Mouse (Mus musculus) embryo, embryonic 11.5 days (tissue): Measurements from ENCODE around the gene Ngrn.
A peak's percentile ranks its signal among the peaks of the same experiment; 100 is the strongest.

Source experiments
- DNase-seq: peaks from one replicate; pipeline ENCODE4 v3.0.0-alpha.2; 2012; ENCODE audit warnings: low read depth, low spot score

Ngrn gene

DNA sequence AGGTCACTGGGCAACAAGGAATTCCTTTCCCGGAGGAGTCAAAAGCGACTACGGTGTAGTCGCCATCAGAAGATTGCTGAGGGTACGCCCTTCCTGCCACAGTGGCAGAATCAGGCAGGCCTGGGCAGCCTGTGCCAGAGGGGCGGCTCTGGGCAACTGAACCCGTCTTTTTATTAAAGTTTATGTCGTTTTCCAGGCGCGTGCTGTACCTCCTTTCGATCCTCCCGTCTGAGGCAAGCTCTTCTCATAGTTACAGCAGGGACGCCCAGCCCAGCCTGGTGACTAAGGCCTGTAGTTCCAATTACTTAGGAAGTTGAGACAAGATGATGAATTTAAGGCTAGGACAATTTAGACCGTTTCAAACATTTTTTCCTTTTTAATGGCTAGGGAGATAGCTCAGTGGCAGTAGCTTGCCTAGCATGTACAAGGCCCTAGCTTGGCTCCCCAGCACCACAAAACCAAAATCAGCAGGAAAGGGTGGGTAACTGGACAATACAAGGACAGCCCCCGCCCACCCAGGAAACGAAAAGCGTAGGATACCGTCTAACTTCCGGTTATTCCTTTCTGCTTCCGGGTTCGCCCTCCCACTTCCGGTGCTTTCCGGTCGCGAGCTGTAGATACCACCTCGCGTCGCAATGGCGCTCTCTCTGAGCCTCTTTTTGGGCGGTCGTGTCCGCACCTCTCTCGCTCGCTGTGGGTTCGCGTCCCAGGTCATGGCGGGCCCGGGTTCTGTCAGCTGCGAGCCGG is at the start of gene Ngrn:
Gene Ngrn (plus strand): TSS at position 591 of the 747 bp plus-strand sequence.
- peak; percentile 65 for DNase-seq

DNA sequence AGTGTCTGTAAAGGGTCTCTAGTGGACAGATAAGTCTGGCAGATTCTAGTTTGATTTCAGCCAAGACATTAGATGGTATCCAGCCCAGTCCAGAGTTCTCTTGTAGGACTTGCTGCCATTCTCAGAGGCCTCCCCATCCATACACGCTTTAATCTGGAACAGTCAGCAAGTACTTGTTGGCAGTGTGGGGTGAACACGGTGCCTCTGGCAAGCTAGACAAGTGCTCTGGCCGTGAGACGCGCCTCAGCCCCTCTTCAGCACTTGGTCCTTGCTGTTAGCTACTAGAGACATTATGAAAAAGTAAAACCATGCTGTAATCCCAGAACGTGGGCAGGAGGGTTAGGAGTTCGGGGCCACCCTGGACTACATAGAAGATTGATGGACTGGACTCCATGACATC is 47.4 kb upstream of the Ngrn start:
- no peak for DNase-seq

DNA sequence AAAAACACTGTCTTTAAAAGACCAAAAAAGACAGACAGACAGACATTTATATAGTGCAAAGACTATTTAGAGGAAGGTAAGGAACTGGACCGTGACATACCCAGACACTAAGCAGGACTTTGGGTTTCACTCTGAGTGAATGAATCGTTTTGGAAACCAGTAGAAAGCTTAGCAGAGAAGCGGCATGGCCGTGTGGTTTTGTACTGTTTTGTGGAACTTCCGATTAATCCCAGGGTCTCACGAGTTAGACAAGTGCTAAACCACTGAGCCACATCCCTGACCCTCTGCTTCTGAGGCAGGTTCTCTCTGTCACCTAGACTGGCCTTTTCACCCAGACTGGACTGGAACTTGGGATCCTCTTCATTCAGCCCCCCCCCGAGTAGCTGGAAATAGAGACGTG is 46.6 kb upstream of the Ngrn start:
- no peak for DNase-seq

DNA sequence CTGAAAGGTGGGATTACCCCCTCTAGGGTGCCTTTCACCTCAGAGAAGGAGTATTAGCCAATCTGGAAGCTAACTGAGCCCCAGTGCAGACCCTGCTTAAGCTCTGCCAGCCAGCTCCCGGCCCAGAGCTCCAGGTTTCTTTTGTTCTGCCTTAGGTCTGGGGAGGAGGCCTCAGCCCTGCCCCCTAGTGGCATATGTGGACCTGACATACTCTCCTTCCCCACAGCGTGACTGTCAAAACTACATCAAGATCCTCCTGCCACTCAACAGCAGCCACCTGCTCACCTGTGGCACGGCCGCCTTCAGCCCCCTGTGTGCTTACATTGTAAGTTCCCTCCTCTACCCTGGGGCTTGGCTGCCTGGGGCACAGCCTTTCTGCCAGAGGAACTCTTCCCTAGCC is 45.6 kb upstream of the Ngrn start:
- DNase-seq = peak; percentile 61

DNA sequence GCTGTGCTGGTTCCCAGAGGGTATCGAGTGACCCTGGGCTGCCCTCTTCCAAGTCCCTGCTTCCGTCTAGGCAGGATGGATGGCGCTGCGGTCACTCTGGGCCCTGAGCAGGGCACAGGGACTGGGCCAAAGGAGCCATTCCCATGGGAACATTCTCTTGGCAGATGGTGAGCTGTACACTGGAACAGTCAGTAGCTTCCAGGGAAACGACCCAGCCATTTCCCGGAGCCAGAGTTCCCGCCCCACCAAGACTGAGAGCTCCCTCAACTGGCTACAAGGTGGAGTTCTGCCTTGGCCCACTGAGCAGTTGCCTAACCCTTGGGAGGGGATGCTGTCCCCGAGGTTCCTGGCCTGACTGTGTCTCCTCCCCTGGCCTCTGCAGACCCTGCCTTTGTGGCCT is 44.4 kb upstream of the Ngrn start:
- no peak for DNase-seq

DNA sequence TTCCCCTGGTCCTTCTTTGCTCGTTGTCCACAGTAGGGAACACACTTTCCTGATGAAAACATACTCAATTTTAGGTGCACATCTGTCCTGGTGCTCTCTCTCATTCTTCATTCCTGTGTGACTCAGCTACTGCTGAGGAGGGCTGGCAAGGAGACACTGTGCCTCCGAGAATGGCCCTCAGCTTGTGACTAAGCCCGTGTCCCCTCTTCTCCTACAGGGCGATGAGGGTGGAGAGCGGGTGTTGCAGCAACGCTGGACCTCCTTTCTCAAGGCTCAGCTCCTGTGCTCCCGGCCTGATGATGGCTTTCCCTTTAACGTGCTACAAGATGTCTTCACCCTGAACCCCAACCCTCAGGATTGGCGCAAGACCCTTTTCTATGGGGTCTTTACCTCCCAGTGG is 42.3 kb upstream of the Ngrn start:
- DNase-seq = no peak

DNA sequence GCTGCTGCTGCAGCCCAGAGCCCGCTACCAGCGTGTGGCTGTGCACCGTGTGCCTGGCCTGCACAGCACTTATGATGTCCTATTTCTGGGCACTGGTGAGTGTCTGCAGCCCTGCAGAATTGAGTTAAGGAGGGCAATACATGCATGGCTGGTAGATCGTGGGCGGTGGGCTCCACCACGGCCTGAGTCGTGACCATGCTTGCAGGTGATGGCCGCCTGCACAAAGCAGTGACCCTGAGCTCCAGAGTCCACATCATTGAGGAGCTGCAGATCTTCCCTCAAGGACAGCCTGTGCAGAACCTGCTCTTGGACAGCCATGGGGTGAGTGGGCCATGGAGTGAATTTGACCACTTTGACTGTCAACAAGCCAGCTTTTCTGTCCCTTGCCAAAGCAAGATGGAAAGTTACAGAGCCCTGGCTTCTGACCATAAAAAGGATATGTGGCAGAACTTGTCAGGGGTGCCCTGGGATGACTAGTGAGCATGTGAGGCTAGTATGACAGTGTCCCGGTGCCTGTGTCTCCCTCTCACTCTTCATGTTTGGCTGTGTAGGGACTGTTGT is 40.7 kb upstream of the Ngrn start:
- DNase-seq = no peak

DNA sequence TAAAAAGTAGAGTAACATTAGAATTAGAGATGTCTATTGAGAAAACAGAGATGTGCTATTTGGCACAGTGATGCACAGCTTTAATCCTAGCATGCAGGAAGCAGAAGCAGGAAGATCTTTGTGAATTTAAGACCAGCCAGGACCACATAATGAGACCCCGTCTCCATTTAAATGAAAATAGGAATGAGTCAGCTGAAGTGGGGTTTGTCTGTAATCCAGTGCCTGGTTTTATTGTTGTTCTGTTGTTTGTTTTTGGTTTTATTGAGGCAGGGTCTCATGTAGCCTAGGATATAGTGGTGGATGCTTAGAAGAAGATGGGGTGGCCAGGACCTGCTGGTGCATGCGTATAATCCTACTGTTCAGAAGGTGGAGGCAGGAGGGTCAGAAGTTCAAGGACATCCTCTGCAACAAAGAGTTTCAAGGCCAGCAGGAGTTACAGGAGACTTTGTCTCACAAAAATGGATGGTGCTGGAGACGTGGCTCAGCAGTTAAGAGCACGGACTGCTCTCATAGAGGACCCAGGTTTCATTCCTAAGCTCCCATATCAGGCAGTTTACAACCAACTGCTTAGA is 39.8 kb upstream of the Ngrn start:
- DNase-seq = no peak

DNA sequence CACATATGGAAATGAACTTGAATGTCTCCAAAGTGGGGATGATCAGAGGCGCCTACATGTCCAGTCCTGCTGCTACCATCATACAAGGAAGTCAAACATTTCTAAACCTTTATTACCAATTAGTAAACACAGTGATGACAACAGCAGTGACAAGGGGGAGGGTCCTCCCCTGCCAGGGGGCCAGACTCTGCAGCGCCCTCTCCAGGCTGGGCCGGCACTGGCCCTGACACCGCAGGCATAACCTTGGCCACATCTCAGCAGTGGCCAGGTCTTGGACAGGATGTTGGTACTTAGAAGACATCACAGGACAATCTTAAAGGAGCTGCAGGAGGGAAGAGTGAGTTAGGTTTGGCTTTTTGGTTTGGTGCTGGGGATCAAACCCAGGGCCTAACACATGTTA is 34.0 kb upstream of the Ngrn start:
- no peak for DNase-seq

DNA sequence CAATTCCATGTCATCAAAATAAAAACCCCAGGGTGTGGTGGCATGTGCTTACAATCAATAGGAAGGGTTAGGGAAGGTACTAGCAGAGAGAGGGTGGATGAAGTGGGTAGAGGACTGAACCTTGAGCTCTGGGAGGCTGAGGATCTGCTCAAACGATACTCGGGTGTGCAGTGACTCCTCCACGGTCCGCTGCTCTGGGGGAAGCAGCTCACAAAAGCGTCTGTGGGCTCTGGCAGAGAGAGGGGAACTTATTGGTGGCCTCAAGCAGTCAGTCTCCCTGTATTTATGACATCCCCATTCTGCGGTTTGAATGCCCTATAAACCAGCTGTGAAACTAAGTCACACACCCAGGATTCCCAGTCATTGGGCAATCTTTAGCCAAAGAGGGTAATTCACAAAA is 30.8 kb upstream of the Ngrn start:
- DNase-seq = no peak

DNA sequence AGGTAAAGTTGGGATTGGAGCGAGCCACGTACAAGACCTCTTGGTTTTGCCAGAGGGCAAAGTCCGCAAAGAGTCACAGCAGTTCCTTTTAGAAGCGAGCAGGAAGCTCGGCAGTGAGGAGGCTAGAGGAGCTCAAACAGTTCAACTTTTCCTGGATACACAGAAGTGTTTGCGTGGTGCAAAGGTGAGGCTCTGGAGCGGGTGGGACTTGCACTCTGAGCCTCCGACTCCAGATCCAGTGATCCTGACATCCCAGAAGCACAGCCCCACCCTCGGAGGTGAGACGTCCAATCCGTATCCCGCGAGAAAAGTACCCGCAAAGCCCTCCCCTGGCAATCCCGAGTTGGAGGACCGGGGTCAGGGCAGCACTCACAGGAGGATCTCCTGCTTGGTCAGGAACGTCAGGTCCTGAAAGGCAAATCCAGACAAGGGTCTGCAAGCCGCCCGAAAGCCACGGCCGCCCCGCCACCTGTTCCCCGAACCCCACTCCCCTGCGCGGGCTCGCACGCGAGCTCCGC is 29.0 kb upstream of the Ngrn start:
- no peak for DNase-seq

DNA sequence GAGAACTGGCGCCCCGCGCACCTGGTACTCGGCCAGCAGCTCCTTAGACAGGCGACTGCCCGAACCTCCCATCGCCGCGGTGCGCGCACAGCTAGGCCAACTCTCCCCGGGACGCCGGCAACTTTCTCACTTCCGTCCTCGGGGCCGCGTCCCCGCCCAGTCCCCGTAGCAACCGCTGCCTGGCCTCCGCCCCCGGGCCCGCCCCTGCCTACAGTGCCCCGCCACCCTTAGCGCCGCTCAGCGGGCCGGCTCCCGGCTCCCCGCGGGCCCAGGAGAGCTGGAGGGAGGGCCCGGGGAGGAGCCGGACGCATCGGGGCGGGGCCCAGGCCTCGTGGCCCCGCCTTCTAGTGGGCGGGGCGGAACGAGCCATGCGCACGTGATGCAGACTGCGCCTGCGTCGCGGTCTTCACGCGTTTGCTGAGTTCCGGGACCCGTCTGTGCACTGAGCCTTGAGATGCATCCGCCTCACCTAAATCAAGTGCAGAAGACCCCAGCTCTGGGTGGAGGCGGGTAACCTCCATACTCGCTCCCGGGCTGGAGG is 28.5 kb upstream of the Ngrn start, which contains the start of the genes Cib1 and Gdpgp1:
Gene Cib1 (minus strand): TSS at position 325 of the 541 bp plus-strand sequence.
Gene Gdpgp1 (plus strand): TSS at position 377 of the 541 bp plus-strand sequence.
- peak; percentile 95 for DNase-seq

DNA sequence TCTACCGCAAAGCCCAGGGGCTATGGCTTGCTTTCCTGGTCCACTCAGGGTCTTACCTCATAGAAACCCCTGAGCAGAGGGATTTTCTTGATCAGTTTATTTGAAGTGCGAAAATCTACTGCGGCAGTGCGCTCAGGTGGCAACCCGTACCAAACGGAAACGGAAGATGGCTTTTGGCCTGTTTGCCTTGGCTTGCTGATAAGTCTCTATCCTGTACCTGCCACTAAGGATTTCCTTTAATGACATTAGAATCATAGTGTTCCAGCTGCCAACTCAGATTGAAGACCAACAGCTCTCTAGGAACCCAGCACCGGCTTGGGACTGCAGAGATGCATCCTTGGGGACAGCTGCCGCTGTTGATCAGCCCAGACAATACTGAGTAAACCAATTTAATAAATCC is 27.2 kb upstream of the Ngrn start:
- no peak for DNase-seq

DNA sequence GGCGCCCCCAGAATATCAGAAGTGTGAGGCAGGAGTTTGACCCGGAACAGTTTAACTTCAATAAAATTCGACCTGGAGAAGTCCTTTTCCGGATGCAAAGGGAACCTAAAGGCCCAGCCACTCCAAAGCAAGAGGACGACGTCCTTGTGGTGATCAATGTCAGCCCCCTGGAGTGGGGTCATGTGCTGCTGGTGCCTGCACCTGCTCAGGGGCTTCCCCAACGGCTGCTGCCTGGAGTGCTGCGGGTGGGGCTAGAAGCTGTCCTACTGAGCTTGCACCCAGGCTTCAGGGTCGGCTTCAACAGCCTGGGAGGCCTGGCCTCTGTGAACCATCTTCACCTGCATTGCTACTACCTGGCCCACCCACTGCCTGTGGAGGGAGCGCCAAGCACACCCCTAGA is 22.5 kb upstream of the Ngrn start:
- no peak for DNase-seq

DNA sequence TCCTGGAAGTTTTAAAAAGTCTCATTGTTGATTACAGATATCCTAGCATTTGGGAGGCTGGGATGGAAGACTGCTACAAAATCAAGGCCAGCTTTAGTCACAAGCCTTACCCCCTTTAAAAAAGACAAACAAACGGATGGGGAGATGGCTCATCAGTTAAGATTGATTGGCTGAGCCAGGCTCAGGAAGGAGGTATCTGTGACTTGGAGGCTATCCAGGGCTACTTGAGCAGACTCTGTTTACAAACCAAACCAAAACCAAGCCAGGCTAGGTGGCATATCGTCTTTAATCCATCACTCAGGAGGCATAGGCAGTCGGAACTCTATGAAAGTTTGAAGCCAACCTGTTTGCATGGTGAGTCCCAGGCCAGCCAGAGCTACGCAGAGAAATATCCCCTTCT is 19.4 kb upstream of the Ngrn start:
- no peak for DNase-seq

DNA sequence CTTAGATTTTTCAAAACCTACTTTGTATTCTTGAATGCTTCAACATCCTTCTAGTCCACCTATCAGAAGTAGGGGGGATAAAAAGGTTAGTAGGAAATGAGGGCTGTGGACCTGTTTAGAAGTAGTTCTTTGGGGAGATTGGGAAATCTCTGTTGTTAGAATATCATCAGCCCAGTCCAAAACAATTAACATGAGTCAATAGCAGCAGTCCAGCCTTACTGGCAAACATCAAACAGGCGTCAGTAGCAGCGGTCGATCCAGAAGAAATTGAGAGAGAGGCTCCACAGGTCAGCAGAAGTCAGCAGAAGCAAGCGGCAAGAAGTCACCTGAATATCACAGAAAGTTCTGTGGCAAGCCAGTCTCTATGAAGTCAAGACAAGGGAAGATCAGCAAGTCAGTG is 16.2 kb upstream of the Ngrn start:
- no peak for DNase-seq

DNA sequence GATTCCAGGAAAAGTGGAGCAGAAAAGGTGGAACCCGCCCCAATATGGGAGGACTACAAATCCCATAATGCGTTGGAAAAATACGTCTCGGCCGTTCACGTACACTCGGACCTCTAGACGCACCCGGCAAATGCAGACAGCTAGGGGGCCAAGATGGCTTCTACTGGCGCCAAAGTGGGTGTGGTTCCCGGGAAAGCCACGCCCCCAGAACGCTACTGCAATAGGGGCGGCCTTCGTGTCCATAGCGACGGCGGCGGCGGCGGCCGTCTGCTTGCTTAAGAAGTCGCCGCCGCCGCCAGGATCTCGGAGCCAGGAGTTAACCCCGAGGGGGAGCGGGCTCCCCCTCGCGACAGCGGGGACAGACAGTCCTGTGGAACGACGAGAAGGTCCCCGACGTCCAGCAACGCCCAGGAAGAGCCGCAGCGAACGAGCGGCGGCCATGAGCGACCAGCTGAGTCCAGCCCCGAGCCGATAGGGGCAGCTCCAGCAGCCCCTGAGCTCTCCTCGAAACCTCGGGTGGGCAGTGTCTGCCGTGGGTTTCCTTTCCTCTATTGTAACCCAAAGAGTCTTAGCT is 14.8 kb upstream of the Ngrn start, which contains the start of gene Ttll13:
Gene Ttll13 (plus strand): TSS at position 229 of the 574 bp plus-strand sequence.
- peak; percentile 97 for DNase-seq

DNA sequence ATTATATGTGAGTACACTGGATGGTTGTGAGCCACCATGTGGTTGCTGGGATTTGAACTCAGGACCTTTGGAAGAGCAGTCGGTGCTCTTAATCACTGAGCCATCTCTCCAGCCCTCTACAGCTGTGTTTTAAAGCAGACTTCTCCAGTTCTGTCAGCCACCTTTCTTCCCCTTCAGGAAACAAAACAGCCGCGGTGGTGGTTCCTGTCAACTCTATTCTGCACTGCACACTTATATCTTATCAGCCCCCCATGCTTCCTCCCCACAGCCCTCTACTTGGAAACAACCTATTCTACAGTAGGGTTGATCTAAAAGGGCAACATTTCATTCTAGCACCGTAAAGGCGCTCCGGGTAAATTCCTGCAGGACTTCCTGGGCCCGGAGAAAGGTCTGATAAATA is 14.2 kb upstream of the Ngrn start:
- DNase-seq = no peak

DNA sequence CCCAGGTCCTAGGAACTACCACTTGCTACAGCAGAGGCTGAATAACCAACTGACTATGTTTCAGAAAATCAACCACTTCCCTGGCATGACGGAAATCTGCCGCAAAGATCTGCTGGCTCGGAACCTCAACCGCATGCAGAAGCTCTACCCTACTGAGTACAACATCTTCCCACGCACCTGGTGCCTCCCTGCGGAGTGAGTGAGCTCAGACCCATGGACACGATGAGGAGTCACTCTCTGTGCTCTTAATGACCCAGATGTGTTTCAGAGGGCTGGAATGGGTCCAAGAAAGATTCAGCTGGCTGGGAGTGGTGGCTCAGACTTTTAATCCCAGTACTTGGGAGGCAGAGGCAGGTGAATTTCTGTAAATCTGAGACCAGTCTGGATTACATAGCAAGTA is 8.6 kb upstream of the Ngrn start:
- DNase-seq = no peak

DNA sequence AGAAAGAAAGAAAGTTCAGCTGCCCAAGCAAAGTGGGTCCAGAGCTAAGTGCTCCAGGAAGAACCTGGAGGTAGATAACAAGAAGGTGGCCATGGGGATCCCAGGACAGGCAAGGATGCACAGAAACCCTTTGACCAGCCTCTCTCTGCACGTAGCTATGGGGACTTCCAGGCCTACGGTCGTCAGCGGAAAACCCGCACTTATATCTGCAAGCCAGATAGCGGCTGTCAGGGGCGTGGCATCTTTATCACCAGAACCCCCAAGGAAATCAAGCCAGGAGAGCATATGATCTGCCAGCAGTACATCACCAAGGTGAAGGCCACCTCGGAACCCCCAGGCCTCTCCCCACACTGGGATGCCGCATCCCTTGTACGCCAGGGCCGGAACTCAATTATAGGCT is 8.1 kb upstream of the Ngrn start:
- DNase-seq = no peak

DNA sequence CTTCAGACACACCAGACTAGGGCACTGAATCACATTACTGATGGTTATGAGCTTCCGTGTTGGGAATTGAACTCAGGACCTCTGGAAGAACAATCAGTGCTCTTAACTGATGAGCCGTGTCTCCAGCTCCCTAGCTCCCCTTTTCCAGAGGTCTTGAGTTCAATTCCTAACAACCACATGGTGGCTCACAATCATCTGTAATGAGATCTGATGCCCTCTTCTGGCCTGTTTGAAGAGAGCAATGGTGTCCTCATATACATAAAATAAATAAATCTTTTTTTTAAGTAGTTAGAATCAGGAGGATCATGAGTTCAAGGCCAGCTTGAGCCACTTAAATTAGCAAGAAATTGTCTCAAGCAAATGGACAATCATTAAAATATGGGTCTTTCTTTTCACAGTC is 5.0 kb upstream of the Ngrn start:
- DNase-seq = no peak

DNA sequence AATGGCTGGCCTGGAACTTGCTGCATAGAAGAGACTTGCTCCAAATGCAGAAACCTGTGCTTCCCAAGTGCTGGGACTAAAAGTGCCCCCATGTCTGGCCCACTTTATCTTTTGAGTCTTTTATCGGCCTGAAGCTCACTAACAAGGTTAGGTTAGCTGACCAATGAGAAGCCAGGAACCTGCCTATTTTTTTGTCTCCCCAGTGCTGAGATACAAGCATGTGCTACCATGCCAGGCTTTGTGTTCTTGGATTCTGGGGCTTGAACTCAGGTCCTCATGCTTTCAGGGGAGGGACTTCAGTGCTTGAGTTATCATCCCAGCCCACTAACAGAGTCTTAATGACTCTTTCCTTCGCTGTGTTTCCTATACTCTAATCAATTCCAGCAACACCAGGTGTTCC is 3.3 kb upstream of the Ngrn start:
- DNase-seq = no peak
